Mouse (Mus musculus) bone marrow, adult 2 months (tissue): Measurements from ENCODE around the gene Ddr1.

Experiments
- CTCF ChIP-seq: fragments of 200-500 bp; IDR thresholded peaks from 2 replicates; pipeline ENCODE4 v1.5.1; 2011; ENCODE audit warnings: low read length, control low read depth; ENCODE audit not compliant: control insufficient read depth, insufficient read depth
- POLR2A ChIP-seq: fragments of 200-500 bp; IDR thresholded peaks from 2 replicates; pipeline ENCODE4 v1.6.1; 2011; ENCODE audit warnings: low read depth, mild to moderate bottlenecking, control low read depth, low read length, borderline replicate concordance; ENCODE audit not compliant: control insufficient read depth

- TF ChIP-seq CTCF (no peak), POLR2A (no peak)
Measured at GRCm38 (mm10) chr17:35643609-35644236, 60.7 kb downstream of the Ddr1 start, which contains the start of gene Mucl3.
